Mouse (Mus musculus) myocyte (in vitro differentiated cells): ENCODE measurements at regions not wholly inside any gene's neighbourhood (a gene's known extent, or its start where the extent isn't known, plus 50 kb on each side); places are given as distances from the start of the nearest gene placed in this dataset.

ENCODE experiments used
- H3K27me3 ChIP-seq: one replicate; pipeline ENCODE4 v1.6.1; 2011; ENCODE audit not compliant: control insufficient read depth, insufficient read depth, insufficient read length
- H3K36me3 ChIP-seq: one replicate; pipeline ENCODE4 v1.6.1; 2011; ENCODE audit not compliant: control insufficient read depth, insufficient read depth
- H3K4me2 ChIP-seq: one replicate; pipeline ENCODE4 v1.6.1; 2011; ENCODE audit warnings: low read depth, control low read depth
- H3K4me3 ChIP-seq: one replicate; pipeline ENCODE4 v1.5.1; 2011; ENCODE audit warnings: mild to moderate bottlenecking, control low read depth, moderate library complexity
- H3K79me2 ChIP-seq: one replicate; pipeline ENCODE4 v1.6.1; 2011; ENCODE audit not compliant: control insufficient read depth, insufficient read depth
- H3ac ChIP-seq: one replicate; pipeline ENCODE4 v1.6.1; 2011; ENCODE audit not compliant: control insufficient read depth, insufficient read length
- CEBPB ChIP-seq: IDR thresholded peaks from 2 replicates; pipeline ENCODE4 v1.6.1; 2011; ENCODE audit warnings: mild to moderate bottlenecking, moderate library complexity; ENCODE audit not compliant: poor library complexity, insufficient read depth, severe bottlenecking
- E2F4 ChIP-seq: IDR thresholded peaks from one replicate; pipeline ENCODE4 v1.6.1; 2011; ENCODE audit warnings: mild to moderate bottlenecking, control low read depth, moderate library complexity; ENCODE audit not compliant: insufficient read depth
- MAX ChIP-seq: IDR thresholded peaks from one replicate; pipeline ENCODE4 v1.6.1; 2011; ENCODE audit warnings: low read depth, mild to moderate bottlenecking, control low read depth
- MYOD1 ChIP-seq, 3 experiments: IDR thresholded peaks; one replicate each; pipeline ENCODE4 v1.6.1; 2011; ENCODE audit warnings: control low read depth in 2 of 3, low read depth in 2 of 3, mild to moderate bottlenecking in 2 of 3, moderate library complexity in 1 of 3; ENCODE audit not compliant: insufficient read length in 2 of 3, control insufficient read depth in 1 of 3
- MYOG ChIP-seq, 3 experiments: IDR thresholded peaks; one replicate each; pipeline ENCODE4 v1.6.1; 2011; ENCODE audit warnings: control low read depth in 2 of 3, low read depth in 2 of 3, mild to moderate bottlenecking in 2 of 3; ENCODE audit not compliant: insufficient read length in 2 of 3, control insufficient read depth in 1 of 3, insufficient read depth in 1 of 3
- POLR2A ChIP-seq: IDR thresholded peaks from one replicate; pipeline ENCODE4 v1.6.1; 2011; ENCODE audit warnings: low read depth, mild to moderate bottlenecking, control low read depth, moderate library complexity; ENCODE audit not compliant: insufficient read length
- POLR2AphosphoS2 ChIP-seq: IDR thresholded peaks from one replicate; pipeline ENCODE4 v1.6.1; 2011; ENCODE audit warnings: low read depth, control low read depth; ENCODE audit not compliant: insufficient read length
- REST ChIP-seq: IDR thresholded peaks from one replicate; pipeline ENCODE4 v1.6.1; 2011; ENCODE audit warnings: mild to moderate bottlenecking, control low read depth, moderate library complexity; ENCODE audit not compliant: insufficient read depth, insufficient read length
- SRF ChIP-seq: IDR thresholded peaks from one replicate; pipeline ENCODE4 v1.6.1; 2011; ENCODE audit warnings: low read depth; ENCODE audit not compliant: control insufficient read depth, insufficient read length
- TCF12 ChIP-seq: IDR thresholded peaks from one replicate; pipeline ENCODE4 v1.6.1; 2011; ENCODE audit warnings: mild to moderate bottlenecking, control low read depth; ENCODE audit not compliant: poor library complexity, insufficient read depth, severe bottlenecking
- TCF3 ChIP-seq: IDR thresholded peaks from one replicate; pipeline ENCODE4 v1.6.1; 2011; ENCODE audit warnings: low read depth, control low read depth; ENCODE audit not compliant: insufficient read length
- USF1 ChIP-seq: IDR thresholded peaks from one replicate; pipeline ENCODE4 v1.6.1; 2011; ENCODE audit warnings: low read depth, mild to moderate bottlenecking, control low read depth, moderate library complexity

- no peak for TF ChIP-seq USF1
- TF ChIP-seq SRF, result no peak
- no peak for TF ChIP-seq TCF3
- TF ChIP-seq MYOD1 (IDR thresholded peaks at IDR 0.05; ENCODE audit: control insufficient read depth in 1 of 3, insufficient read length in 2 of 3, low read depth in 2 of 3), result no peak
- no peak for TF ChIP-seq MYOG (IDR thresholded peaks at IDR 0.05; ENCODE audit: control insufficient read depth in 1 of 3, insufficient read depth in 1 of 3, insufficient read length in 2 of 3, low read depth in 2 of 3)
- no peak for TF ChIP-seq MAX
- TF ChIP-seq POLR2A, result no peak
- no peak for TF ChIP-seq REST
- TF ChIP-seq TCF12, result no peak
- TF ChIP-seq POLR2AphosphoS2, result no peak
- no peak for TF ChIP-seq CEBPB
- TF ChIP-seq E2F4, result no peak
- no peaks in the 10 kb centered on the region for H3K79me2 ChIP-seq
- H3K27me3 ChIP-seq, result no peaks in the 10 kb centered on the region
- H3K36me3 ChIP-seq, result no peaks in the 10 kb centered on the region
- H3K4me3 ChIP-seq, result no peak overlapping the region
- H3ac ChIP-seq, result no peak overlapping the region
- no peak overlapping the region for H3K4me2 ChIP-seq
Measured at GRCm38 (mm10) chr8:87075921-87076320, 190.9 kb upstream of the N4bp1 start.

DNA sequence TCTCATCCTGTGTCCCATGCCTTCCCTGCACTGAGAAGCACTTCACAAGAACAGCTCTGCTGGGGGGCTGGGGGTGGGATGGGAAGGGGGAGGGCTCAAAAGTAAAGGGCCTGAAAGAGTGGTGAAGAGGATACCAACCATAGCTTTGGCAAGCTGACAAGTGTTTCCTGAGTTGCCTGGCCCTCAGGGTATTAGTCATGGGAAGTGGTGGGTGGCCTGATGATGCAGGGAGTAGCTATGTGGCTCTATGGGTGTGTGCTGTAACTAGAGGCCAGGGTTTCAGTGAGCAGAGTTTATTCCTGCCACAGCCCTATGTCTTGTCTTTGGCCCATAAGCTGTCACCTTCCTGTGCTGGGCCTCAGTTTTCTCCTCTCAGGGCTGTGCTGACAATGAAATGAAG lies 186.2 kb upstream of the N4bp1 start:
- H3K4me3 ChIP-seq, result no peak overlapping the region
- H3K36me3 ChIP-seq, result no peaks in the 10 kb centered on the region
- no peaks in the 10 kb centered on the region for H3K79me2 ChIP-seq
- no peaks in the 10 kb centered on the region for H3K27me3 ChIP-seq
- TF ChIP-seq MYOD1 (IDR thresholded peaks at IDR 0.05; ENCODE audit: control insufficient read depth in 1 of 3, insufficient read length in 2 of 3, low read depth in 2 of 3) (peak in 1 of 3 experiments; percentile 17), REST (no peak)
- H3ac ChIP-seq, result no peak overlapping the region
- peak overlapping the region; percentile 33 for H3K4me2 ChIP-seq

GRCm38 (mm10) chr8:87067106-87067505 lies 182.0 kb upstream of the N4bp1 start:
- Histone ChIP-seq H3K27me3 (no peaks in the 10 kb centered on the region), H3ac (no peak overlapping the region), H3K4me2 (no peak overlapping the region), H3K4me3 (no peak overlapping the region), H3K36me3 (no peaks in the 10 kb centered on the region), H3K79me2 (no peaks in the 10 kb centered on the region)
- TF ChIP-seq POLR2AphosphoS2, result no peak
- TF ChIP-seq MYOG (IDR thresholded peaks at IDR 0.05; ENCODE audit: control insufficient read depth in 1 of 3, insufficient read depth in 1 of 3, insufficient read length in 2 of 3, low read depth in 2 of 3), result no peak
- no peak for TF ChIP-seq POLR2A
- no peak for TF ChIP-seq TCF12
- TF ChIP-seq USF1, result no peak
- no peak for TF ChIP-seq MAX
- no peak for TF ChIP-seq TCF3
- no peak for TF ChIP-seq MYOD1 (IDR thresholded peaks at IDR 0.05; ENCODE audit: control insufficient read depth in 1 of 3, insufficient read length in 2 of 3, low read depth in 2 of 3)
- no peak for TF ChIP-seq CEBPB
- no peak for TF ChIP-seq E2F4

- Histone ChIP-seq H3K4me3 (no peak overlapping the region), H3K79me2 (no peaks in the 10 kb centered on the region), H3K36me3 (no peaks in the 10 kb centered on the region), H3ac (no peak overlapping the region), H3K27me3 (no peaks in the 10 kb centered on the region), H3K4me2 (no peak overlapping the region)
- TF ChIP-seq TCF12 (no peak), MYOG (IDR thresholded peaks at IDR 0.05; ENCODE audit: control insufficient read depth in 1 of 3, insufficient read depth in 1 of 3, insufficient read length in 2 of 3, low read depth in 2 of 3) (no peak), REST (no peak), USF1 (no peak)
Measured at GRCm38 (mm10) chr8:87064768-87065167, 179.7 kb upstream of the N4bp1 start.

DNA sequence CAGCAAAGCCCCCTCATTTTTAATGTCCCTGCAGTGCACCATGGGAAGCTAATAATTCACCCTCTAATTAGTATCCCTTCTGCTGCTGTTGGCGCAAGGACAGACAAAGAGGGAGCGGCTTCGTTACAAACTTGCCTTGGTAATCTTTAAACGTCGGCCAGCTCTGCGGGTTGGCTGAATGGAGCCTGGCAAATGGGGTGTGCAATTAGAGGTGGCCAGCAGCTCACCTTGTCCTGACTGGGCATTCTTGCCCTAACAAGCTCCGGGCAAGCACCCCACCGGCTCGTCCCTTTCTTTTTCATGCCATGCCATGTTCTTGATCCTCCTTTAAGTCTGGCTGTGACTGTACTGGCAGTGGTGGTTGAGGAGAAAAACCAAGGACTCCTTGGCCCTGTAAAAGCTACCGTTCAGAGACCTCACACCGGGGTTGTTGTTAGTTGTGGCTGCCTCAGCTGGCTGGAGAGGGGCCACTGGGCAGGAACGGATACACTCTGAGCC lies 179.2 kb upstream of the N4bp1 start:
- Histone ChIP-seq H3K4me3 (no peak overlapping the region), H3K79me2 (no peaks in the 10 kb centered on the region), H3K27me3 (no peaks in the 10 kb centered on the region), H3ac (no peak overlapping the region), H3K36me3 (no peaks in the 10 kb centered on the region), H3K4me2 (no peak overlapping the region)
- no peak for TF ChIP-seq E2F4
- TF ChIP-seq REST, result no peak
- TF ChIP-seq CEBPB, result no peak
- TF ChIP-seq SRF, result no peak
- no peak for TF ChIP-seq MYOG (IDR thresholded peaks at IDR 0.05; ENCODE audit: control insufficient read depth in 1 of 3, insufficient read depth in 1 of 3, insufficient read length in 2 of 3, low read depth in 2 of 3)
- no peak for TF ChIP-seq POLR2AphosphoS2
- TF ChIP-seq POLR2A, result no peak
- no peak for TF ChIP-seq MYOD1 (IDR thresholded peaks at IDR 0.05; ENCODE audit: control insufficient read depth in 1 of 3, insufficient read length in 2 of 3, low read depth in 2 of 3)
- no peak for TF ChIP-seq TCF3
